ENCODE assay signal across 7 mouse cellular contexts in genomic region chr1:36615958-36616357, GRCm38 (mm10). TPM values are rescaled to one million over a fixed set of nuclear protein-coding genes. Genes with fewer than 3 reads are reported as not detected.
DNase-seq lines count a peak whose midpoint lies in the region; ATAC-seq and TF ChIP-seq lines count a peak whose summit lies in the region.
"Not testable (repeated sequence)": the region's sequence is repeated elsewhere in the genome, so short reads cannot be mapped to it uniquely, and the experiment has no call there.

No protein-coding gene starts in this region.

- ATAC-seq in heart, postnatal 0 days (ENCODE audit: insufficient read depth, low read depth); kidney, postnatal 0 days (replicated peaks; ENCODE audit: low FRiP score, low read depth); liver, postnatal 0 days: not testable (repeated sequence)

- TF ChIP-seq POLR2A in CH12.LX (IDR thresholded peaks at IDR 0.05; ENCODE audit: low read depth, low read length); small intestine, adult 2 months (IDR thresholded peaks at IDR 0.05; ENCODE audit: low read depth, low read length): not testable (repeated sequence)

- DNase-seq in CH12.LX (ENCODE audit: extremely low read depth) (peak; percentile 27), MEL-GATA-1-ER (ENCODE audit: extremely low read depth, low read depth) (peak; percentile 10)
- DNase-seq in c-Kit-positive CD71-positive TER-119-negative erythroid progenitor cells, embryonic 14.5 days (ENCODE audit: low read depth): peak; percentile 4
- not testable (repeated sequence) for DNase-seq in heart, postnatal 0 days (ENCODE audit: low spot score); kidney, postnatal 0 days (ENCODE audit: low spot score); liver, postnatal 0 days

- H3K9me3 ChIP-seq in CH12.LX (replicated peaks; ENCODE audit: low read length); heart, postnatal 0 days (replicated peaks; ENCODE audit: control insufficient read depth, low read length); kidney, postnatal 0 days (replicated peaks; ENCODE audit: low read length); liver, postnatal 0 days (ENCODE audit: low read length): not testable (repeated sequence)

- H3K27ac ChIP-seq in CH12.LX (ENCODE audit: insufficient read depth, low read depth); heart, postnatal 0 days (ENCODE audit: low read depth); kidney, postnatal 0 days; liver, postnatal 0 days (ENCODE audit: low read depth); small intestine, adult 2 months (ENCODE audit: insufficient read depth, low read depth, low read length): not testable (repeated sequence)

- in situ Hi-C loops in CH12.LX (cut with MboI; ENCODE audit: low pct_ligation_motif_present, low pct_unique_long_range_greater_than_20kb, low sequenced_read_pairs): not testable (repeated sequence)

- H3K4me3 ChIP-seq in CH12.LX (replicated peaks in 1 of 3; ENCODE audit: low read depth in 2 of 3, low read length in 2 of 3, poor library complexity in 1 of 3); heart, postnatal 0 days (ENCODE audit: low read depth, low read length); kidney, postnatal 0 days (replicated peaks; ENCODE audit: low read depth, low read length); liver, postnatal 0 days (ENCODE audit: low read depth, low read length); small intestine, adult 2 months (ENCODE audit: low read depth, low read length): not testable (repeated sequence)

- not testable (repeated sequence) for H3K79me2 ChIP-seq in CH12.LX (replicated peaks; ENCODE audit: control insufficient read depth, extremely low read depth, insufficient read depth, poor library complexity, severe bottlenecking)

- peaks cover 11% of the 10 kb centered on the region for H3K27me3 ChIP-seq in CH12.LX (replicated peaks)
- not testable (repeated sequence) for H3K27me3 ChIP-seq in heart, postnatal 0 days (ENCODE audit: control insufficient read depth, insufficient read depth, low read length); kidney, postnatal 0 days (ENCODE audit: insufficient read depth, low read length); liver, postnatal 0 days (ENCODE audit: insufficient read depth, low read length); small intestine, adult 2 months (ENCODE audit: control insufficient read depth, insufficient read depth, low read length)

- H3K36me3 ChIP-seq in CH12.LX (replicated peaks in 1 of 2; ENCODE audit: control insufficient read depth in 1 of 2, insufficient read depth in 1 of 2, low read length in 1 of 2); heart, postnatal 0 days (replicated peaks; ENCODE audit: control insufficient read depth, insufficient read depth, low read length); kidney, postnatal 0 days (ENCODE audit: insufficient read depth, low read length); liver, postnatal 0 days (replicated peaks; ENCODE audit: insufficient read depth, low read length); small intestine, adult 2 months (ENCODE audit: control insufficient read depth, insufficient read depth, low read length): not testable (repeated sequence)

- dilution Hi-C loops in CH12.LX (cut with MboI; ENCODE audit: extremely low pct_ligation_motif_present, extremely low pct_unique_long_range_greater_than_20kb, low sequenced_read_pairs): not testable (repeated sequence)

- TF ChIP-seq CTCF in CH12.LX (conservative IDR thresholded peaks at IDR 0.05 in 1 of 2, IDR thresholded peaks at IDR 0.05 in 1 of 2; ENCODE audit: low read depth in 2 of 2, low read length in 2 of 2): peak in 1 of 2 experiments; percentile 53; a peak in 2 of 4 replicates
- peak; percentile 12; the same call in 1 of the 2 replicates for TF ChIP-seq CTCF in heart, postnatal 0 days (IDR thresholded peaks at IDR 0.05; ENCODE audit: low read depth)
- TF ChIP-seq CTCF in kidney, postnatal 0 days (IDR thresholded peaks at IDR 0.05; ENCODE audit: low read depth): peak; percentile 40; the same call in 1 of the 2 replicates
- TF ChIP-seq CTCF in liver, postnatal 0 days (IDR thresholded peaks at IDR 0.05; ENCODE audit: low read depth): peak; percentile 43
- peak; percentile 20; the same call in 1 of the 2 replicates for TF ChIP-seq CTCF in small intestine, adult 2 months (IDR thresholded peaks at IDR 0.05; ENCODE audit: extremely low read depth, insufficient read length, insufficient replicate concordance, low read depth, low read length)

- not testable (repeated sequence) for H3K9ac ChIP-seq in CH12.LX (ENCODE audit: insufficient read depth, low read depth); heart, postnatal 0 days (replicated peaks; ENCODE audit: low read depth, low read length); kidney, postnatal 0 days (ENCODE audit: low read depth, low read length); liver, postnatal 0 days (replicated peaks)

- 86% methylated on average over 5 of the region's 5 CpGs for WGBS in heart, postnatal 0 days
- WGBS in kidney, postnatal 0 days: 87% methylated on average over 5 of the region's 5 CpGs
- 80% methylated on average over 5 of the region's 5 CpGs for WGBS in liver, postnatal 0 days (ENCODE audit: insufficient replicate concordance)
- 85% methylated on average over 5 of the region's 5 CpGs for WGBS in small intestine, adult 2 months

- H3K4me2 ChIP-seq in CH12.LX (ENCODE audit: insufficient read depth, low read depth, poor library complexity, severe bottlenecking); heart, postnatal 0 days (ENCODE audit: low read depth, low read length); kidney, postnatal 0 days (ENCODE audit: low read length); liver, postnatal 0 days (ENCODE audit: low read depth, low read length): not testable (repeated sequence)

- peaks cover 0 to 11% of the 10 kb centered on the region in 2 experiments; a peak in 2 of 4 replicates for H3K4me1 ChIP-seq in CH12.LX (ENCODE audit: control insufficient read depth in 1 of 2, insufficient read depth in 2 of 2)
- H3K4me1 ChIP-seq in heart, postnatal 0 days (ENCODE audit: control insufficient read depth, insufficient read depth); kidney, postnatal 0 days (replicated peaks; ENCODE audit: insufficient read depth, low read length); liver, postnatal 0 days (ENCODE audit: insufficient read depth); small intestine, adult 2 months (ENCODE audit: control insufficient read depth, insufficient read depth, insufficient read length, low read length): not testable (repeated sequence)

- not testable (repeated sequence) for TF ChIP-seq EP300 in CH12.LX (IDR thresholded peaks at IDR 0.05; ENCODE audit: low read length); heart, postnatal 0 days (IDR thresholded peaks at IDR 0.05; ENCODE audit: low read depth); liver, postnatal 0 days (IDR thresholded peaks at IDR 0.05; ENCODE audit: low read depth)

- TF ChIP-seq RAD21 in CH12.LX (IDR thresholded peaks at IDR 0.05; ENCODE audit: low read depth, low read length): peak; percentile 41

TF ChIP-seq in CH12.LX, 34 proteins besides CTCF, POLR2A, EP300 and RAD21:
- TF ChIP-seq SMC3 (IDR thresholded peaks at IDR 0.05; ENCODE audit: low read depth, low read length): peak; percentile 48; the same call in 1 of the 2 replicates

RNA-seq across cellular contexts. Expression of gene Sema4c, which starts 57.8 kb away (rescaled TPM):
- total RNA-seq in CH12.LX (2012; rRNA removed): 2.2 and 3.4 TPM in 2 replicates
- 0.63 and 0.70 TPM in 2 replicates for total RNA-seq in CH12.LX (2014; rRNA removed)
- 1.5 and 1.7 TPM in 2 replicates for polyA plus RNA-seq in CH12.LX (2012; ENCODE audit: insufficient read length, low read depth)
- total RNA-seq in heart, postnatal 0 days (2014; rRNA removed; ENCODE audit: low replicate concordance): 11.9 and 13.2 TPM in 2 replicates
- polyA plus RNA-seq in heart, postnatal 0 days (2015; fragmentation: Nextera tagmentation; extraction: Ambion mirVana): 5.7 and 6.1 TPM in 2 replicates
- 13.5 and 14.7 TPM in 2 replicates for polyA plus RNA-seq in kidney, postnatal 0 days (2015; fragmentation: Nextera tagmentation; extraction: Ambion mirVana)
- 2.0 TPM in 2 replicates for polyA plus RNA-seq in liver, postnatal 0 days (2015; fragmentation: Nextera tagmentation; extraction: Ambion mirVana)
- 3.4 and 6.0 TPM in 2 replicates for polyA plus RNA-seq in small intestine, adult 2 months (2012; rRNA removed)
